Mouse (Mus musculus): ENCODE measurements around the gene Cnn2.
A peak's percentile ranks its signal among the peaks of the same experiment; 100 is the strongest.

Cnn2 gene

DNA sequence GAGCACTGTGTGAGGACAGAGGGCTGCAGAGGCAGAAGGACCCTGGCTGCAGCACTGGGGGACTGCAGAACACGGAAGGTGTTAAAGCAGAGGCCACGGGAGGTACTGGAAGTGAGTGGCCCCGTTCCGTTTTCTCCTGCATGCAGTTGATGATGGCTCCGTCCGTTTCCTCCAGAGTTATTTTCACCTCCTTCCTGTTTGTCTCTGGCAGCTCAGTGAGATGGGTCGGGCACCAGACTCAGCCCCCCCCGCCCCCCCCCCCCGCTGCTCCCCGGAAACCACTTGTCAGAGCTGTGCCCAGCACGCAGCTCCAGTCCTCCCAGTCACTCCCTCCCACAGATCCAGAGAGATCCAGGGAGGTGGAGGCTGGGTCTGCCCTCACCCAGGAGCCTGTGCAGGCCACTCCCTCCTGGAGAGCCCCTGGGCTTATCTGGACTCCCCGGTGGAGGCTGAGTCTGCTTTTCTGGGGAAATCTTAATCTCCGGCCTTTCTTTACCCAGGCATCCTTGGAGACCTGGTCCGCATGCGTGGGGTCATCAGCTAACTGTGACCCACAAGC lies 30.4 kb downstream of the Cnn2 start:
- DNase-seq (ENCODE audit: low spot score in 2 of 2): peak; percentile 59 to 70

DNA sequence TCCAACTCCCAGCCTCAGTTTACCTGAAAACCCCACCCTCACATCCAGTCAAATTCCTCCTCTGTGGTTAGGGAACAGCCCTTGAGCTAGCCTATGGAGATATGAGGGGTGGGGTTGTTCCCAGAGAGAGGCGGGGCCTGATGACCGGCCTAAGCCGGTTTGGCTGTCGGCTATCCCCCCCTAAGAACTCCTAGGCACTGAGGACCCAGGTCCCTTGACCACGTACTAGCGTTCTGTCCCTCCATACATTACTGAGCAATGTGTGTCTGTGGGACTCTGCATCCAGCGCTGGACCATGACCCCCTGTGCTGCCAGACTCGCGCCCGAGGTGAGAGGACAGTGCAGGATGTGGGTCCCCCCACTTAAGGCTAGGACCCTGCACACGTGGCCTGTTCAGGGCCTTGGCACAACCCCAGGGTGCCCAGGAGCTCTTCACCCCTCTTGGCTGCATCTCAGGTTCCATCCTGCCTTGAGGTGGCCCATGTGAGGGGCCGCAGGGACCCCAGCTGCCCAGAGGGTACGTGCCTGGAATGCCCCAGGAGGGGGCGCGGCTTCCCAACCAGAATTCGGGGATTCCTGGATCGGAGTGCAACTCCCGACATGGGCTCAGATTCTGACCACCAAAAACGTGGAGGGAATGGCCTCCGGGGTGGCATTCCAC lies 31.2 kb downstream of the Cnn2 start:
- DNase-seq (ENCODE audit: low spot score in 2 of 2): peak; percentile 47 to 62

DNA sequence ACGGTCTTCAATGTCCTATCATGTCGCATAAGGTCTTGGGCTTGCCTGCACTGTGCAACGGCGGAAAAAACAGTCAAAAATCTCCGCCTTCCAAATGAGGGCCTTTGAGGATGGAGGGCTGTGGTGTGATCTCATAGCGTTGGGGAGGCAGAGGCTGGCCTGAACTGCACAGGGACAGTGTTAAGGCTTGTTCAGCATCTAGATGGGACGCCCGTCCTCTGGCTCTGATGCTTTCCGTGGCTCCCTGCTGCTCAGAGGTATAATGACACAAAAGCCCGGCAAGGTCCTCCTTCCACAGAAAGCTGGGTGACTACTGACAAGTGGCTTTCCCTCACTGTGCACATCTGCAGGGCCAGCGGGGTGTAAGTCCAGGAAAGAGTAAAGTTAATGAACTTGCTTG lies 31.8 kb downstream of the Cnn2 start:
- DNase-seq (ENCODE audit: low spot score in 2 of 2): no peak

- no peak for DNase-seq (ENCODE audit: low spot score in 2 of 2)
Measured at GRCm38 (mm10) chr10:80020603-80021319, 32.4 kb downstream of the Cnn2 start.

DNA sequence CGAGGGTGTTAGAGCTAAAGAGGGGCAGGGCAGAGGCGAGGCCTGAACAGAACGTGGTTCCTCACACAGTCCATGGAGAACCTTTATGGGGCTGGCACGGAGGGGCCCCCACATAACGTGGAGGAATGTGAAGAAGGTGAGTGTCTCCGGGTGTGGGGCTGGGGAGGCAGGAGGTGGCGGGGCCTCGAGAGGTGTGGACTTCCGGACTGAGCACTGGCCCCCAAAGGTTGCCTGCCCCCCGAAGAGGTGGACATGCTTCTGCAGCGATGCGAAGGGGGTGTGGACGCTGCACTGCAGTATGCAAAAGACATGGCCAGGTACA lies 32.9 kb downstream of the Cnn2 start:
- DNase-seq (ENCODE audit: low spot score in 2 of 2): no peak

DNA sequence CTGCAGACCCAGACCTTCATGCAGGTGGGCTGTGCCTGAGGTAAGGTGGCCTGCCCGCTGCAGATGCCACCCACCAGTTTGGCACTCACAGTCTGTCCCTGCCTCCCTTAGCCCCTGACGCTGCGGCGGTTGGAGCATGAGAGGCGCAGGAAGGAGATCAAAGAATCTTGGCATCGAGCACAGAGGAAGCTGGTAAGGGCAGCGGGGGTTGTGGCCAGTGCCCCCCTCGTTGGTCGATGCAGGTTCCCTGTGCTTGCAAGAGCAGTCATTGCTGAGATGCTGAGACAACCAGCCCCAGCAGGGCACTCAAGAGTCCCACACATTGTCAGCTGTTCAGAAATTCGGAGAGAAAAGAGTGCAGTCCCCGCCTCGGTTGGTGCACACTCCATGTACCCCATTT lies 33.8 kb downstream of the Cnn2 start:
- DNase-seq (ENCODE audit: low spot score in 2 of 2): no peak

DNA sequence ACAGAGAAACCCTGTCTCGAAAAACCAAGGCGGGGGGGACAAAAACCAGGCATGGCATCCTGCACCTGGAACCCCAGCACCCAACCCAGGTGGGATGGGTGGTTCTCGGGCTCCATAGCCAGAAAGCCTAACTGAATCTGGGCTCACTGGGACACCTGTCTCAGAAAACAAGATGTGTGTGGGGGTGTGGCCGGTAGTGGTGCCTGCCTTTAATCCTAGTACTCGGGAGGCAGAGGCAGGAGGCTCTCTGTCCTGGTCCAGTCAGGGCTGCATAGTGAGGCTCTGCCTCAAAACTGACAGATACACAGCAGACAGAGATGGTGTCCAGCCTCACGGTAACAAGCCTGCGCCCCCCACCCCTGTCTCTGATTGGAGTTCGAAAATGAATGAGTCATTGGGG lies 34.4 kb downstream of the Cnn2 start:
- DNase-seq (ENCODE audit: low spot score in 2 of 2): no peak

DNA sequence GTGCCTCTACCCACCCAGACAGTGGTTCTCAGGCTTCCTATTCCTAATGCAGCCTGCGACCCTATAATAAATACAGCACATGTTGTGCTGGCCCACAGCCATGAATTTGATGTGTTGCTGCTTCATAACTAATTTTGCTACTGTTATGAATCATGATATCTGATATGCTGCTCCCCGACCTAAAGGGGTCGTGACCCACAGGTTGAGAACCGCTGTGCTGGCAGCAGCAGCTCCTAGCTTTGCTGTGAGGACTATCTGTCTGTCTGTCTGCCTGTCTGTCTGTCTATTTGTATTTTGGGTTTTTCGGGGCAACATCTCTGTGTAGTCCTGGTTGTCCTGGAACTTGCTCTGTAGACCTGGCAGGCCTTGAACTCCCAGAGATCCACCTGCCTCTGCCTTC lies 35.4 kb downstream of the Cnn2 start:
- DNase-seq (ENCODE audit: low spot score in 2 of 2): no peak

- DNase-seq (ENCODE audit: low spot score in 2 of 2): no peak
Measured at GRCm38 (mm10) chr10:80024229-80025043, 36.1 kb downstream of the Cnn2 start.

GRCm38 (mm10) chr10:80025044-80025347 lies 36.6 kb downstream of the Cnn2 start:
- DNase-seq (ENCODE audit: low spot score in 2 of 2): no peak

- no peak for DNase-seq (ENCODE audit: low spot score in 2 of 2)
Measured at GRCm38 (mm10) chr10:80025463-80025862, 37.1 kb downstream of the Cnn2 start.

GRCm38 (mm10) chr10:80025889-80026288 lies 37.5 kb downstream of the Cnn2 start:
- no peak for DNase-seq (ENCODE audit: low spot score in 2 of 2)

DNA sequence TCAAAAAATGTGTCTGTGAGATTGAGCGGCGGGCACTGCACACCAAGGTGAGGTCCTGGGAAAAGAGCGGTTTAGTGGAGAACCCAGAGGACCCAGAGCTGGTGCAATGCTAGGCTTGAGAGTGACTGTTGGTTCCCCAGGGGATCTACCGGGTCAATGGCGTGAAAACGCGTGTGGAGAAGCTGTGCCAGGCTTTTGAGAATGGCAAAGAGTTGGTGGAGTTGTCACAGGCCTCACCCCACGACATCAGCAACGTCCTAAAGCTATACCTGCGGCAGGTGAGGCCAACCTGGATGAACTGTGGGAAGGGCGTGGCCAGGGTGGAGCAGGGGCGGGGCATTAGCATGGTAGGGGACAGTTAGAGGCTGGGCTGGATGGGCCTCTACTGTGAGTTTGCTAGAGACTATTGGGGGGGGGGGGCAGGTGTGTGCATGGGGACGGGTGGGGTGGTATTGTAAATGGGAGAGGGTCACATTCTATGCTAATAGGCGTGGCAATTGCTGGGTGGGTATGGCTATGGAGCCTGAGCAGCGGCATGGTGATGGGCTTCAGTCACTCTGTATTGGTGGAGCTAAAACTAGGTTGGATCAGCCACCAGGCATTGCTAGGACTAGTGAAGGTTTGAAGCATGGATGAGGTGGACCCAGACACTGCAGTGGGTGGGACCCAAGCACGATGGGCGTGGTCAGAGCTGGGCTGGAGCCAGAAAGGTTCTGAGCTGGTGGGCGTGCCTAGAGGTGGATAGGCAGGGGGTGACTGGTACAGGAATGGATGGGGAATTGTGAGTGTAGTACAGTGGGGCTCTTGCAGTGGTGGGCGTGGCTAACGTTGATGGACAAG lies 39.5 kb downstream of the Cnn2 start:
- no peak for DNase-seq (ENCODE audit: low spot score in 2 of 2)

DNA sequence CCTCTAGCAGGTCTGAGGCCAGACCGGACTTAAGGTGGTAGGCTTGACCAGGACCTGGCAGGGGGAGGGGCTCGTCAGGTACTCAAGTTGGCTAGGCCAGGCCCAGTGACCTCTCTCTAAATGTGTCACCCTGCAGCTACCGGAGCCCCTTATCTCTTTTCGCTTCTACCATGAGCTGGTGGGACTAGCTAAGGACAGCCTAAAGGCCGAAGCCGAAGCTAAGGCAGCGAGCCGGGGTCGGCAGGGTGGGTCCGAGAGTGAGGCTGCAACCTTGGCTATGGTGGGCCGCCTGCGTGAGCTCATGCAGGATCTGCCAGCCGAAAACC lies 40.1 kb downstream of the Cnn2 start:
- DNase-seq (ENCODE audit: low spot score in 2 of 2): no peak

GRCm38 (mm10) chr10:80030191-80030590 lies 41.8 kb downstream of the Cnn2 start:
- DNase-seq (ENCODE audit: low spot score in 2 of 2): no peak

DNA sequence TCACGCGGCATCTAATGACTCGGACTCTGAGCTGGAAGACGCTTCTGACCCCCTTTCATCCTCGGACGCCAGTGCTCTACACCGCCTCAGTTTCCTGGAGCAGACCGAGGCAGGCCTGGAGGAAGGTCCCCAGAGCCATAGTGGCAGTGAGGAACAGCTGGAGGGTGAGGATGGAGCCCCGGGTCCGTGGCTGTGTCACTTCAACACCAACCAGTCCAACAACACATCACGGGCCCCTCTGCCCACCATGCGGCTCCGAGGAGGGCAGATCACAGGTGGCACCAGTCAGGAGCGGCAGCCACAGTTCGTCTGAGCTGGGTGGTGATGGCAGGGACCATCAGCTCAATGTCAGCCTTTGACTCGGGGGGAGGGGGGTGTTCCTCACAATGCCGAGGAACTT lies 42.4 kb downstream of the Cnn2 start:
- no peak for DNase-seq (ENCODE audit: low spot score in 2 of 2)

- DNase-seq (ENCODE audit: low spot score in 2 of 2): peak; percentile 56 to 66
Measured at GRCm38 (mm10) chr10:80032799-80033480, 44.6 kb downstream of the Cnn2 start.

- peak; percentile 60 to 63 for DNase-seq (ENCODE audit: low spot score in 2 of 2)
Measured at GRCm38 (mm10) chr10:80033511-80034391, 45.4 kb downstream of the Cnn2 start.

DNA sequence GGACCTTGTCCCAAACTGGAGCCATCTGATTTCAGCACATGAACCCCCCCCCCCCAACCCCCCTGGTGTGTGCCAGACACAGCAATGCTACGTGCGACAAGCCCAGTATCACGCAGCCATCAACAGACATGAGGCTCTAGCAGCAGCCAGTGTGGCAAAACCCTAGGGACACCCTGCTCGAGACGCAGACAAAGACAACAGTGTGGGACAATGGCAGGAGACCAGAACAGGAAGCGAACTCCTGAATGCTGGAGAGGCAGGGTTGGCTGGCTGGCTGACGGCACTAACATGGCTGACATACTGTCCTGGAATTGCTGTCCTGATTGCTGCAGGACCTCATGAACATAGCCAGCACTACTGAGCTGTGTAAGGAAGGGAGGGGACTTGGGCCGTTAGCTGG lies 46.8 kb downstream of the Cnn2 start:
- peak in 1 of 2 experiments; percentile 68 for DNase-seq (ENCODE audit: low spot score in 2 of 2)

- no peak for DNase-seq (ENCODE audit: low spot score in 2 of 2)
Measured at GRCm38 (mm10) chr10:80035686-80036085, 47.3 kb downstream of the Cnn2 start.

Measured in heart, adult 9 months (tissue).